Mouse (Mus musculus) embryonic facial prominence, embryonic 10.5 days (tissue): ENCODE measurements around the gene Slc35g3. TPM values are rescaled to one million over a fixed set of nuclear protein-coding genes. Genes with fewer than 3 reads are reported as not detected.

Experiments used
- DNase-seq: peaks from one replicate; pipeline ENCODE4 v3.0.0-alpha.2; 2017; ENCODE audit warnings: low spot score
- H3K27ac ChIP-seq: fragments of 300-500 bp; sonication (generic); replicated peaks from 2 replicates; pipeline ENCODE4 v1.5.1; 2016; ENCODE audit warnings: mild to moderate bottlenecking
- H3K27me3 ChIP-seq: fragments of 300-500 bp; sonication (generic); replicated peaks from 2 replicates; pipeline ENCODE4 v1.6.1; 2016; ENCODE audit warnings: low read depth, mild to moderate bottlenecking; ENCODE audit not compliant: poor library complexity, severe bottlenecking
- H3K36me3 ChIP-seq: fragments of 300-500 bp; sonication (generic); replicated peaks from 2 replicates; pipeline ENCODE4 v1.6.1; 2016; ENCODE audit warnings: mild to moderate bottlenecking, moderate library complexity
- H3K4me1 ChIP-seq: fragments of 300-500 bp; sonication (generic); 2 replicates; pipeline ENCODE4 v1.6.1; 2016
- H3K4me3 ChIP-seq: fragments of 300-500 bp; sonication (generic); 2 replicates; pipeline ENCODE4 v1.5.1; 2016; ENCODE audit warnings: mild to moderate bottlenecking, moderate library complexity
- H3K9me3 ChIP-seq: fragments of 300-500 bp; sonication (generic); 2 replicates; pipeline ENCODE4 v1.6.1; 2016; ENCODE audit warnings: mild to moderate bottlenecking
- WGBS: fragments of 180-500 bp; shearing (Covaris S2); methylation state at CpG from one replicate; pipeline ENCODE4 v1.1.7; 2016; 5-methylcytosine and 5-hydroxymethylcytosine counted together
- polyA plus RNA-seq: library from polyadenylated mRNA; unstranded; fragments of >200 nt; fragmentation: Nextera tagmentation; extraction: Ambion mirVana; gene quantifications from 2 replicates; pipeline ENCODE4 v1.2.1, GENCODE M21; 2016

Gene Slc35g3
- polyA plus RNA-seq, 1 experiment from 2014 or later: 0.12 TPM

- peak overlapping the region; percentile 91 for H3K27ac ChIP-seq
- no peaks in the 10 kb centered on the region for H3K36me3 ChIP-seq
- H3K9me3 ChIP-seq: no peaks in the 10 kb centered on the region
- H3K4me1 ChIP-seq: peaks cover 72% of the 10 kb centered on the region
- peak overlapping the region; percentile 67 for H3K4me3 ChIP-seq
- under 1% methylated on average over 11 of the region's 11 CpGs for WGBS
- peaks cover 100% of the 10 kb centered on the region for H3K27me3 ChIP-seq
- DNase-seq: no peak
Measured at GRCm38 (mm10) chr11:69800138-69800391, 38.3 kb upstream of the Slc35g3 start.

DNA sequence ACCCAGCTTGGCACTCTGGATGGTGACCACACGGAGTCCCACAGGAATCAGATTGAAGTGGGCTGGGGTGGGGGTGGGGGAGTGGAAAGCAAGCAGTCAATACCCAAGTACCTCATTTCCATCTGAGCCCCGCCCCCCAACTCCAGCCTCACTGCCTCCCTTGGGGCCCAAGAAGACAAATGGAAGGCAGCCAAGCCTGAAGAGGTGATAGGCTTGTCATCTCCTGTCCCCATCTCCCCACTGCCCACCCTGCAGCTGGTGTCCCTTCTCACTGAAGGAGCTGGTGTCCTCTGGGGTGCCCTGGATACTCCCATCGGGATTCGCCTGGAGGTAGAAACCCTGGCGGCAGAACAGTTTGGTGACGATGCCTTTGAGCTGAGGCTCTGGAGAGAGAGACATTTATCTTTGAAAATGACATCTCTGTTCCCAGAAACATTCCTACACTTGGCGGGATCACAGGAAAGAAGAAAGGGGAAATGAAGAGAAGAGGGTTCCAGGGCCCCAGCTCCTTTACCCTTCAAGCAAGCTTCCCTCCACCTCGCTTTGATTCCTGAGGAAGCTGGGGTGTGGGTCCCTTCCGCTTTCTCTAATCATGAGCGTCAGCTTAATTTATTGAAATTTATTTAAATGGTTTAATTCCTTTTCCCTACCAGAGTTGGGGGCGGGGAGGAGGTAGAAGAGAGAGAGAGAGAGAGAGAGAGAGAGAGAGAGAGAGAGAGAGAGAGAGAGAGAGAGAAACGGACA lies 37.8 kb upstream of the Slc35g3 start:
- Histone ChIP-seq H3K36me3 (no peaks in the 10 kb centered on the region), H3K27ac (peak overlapping the region; percentile 91), H3K9me3 (no peaks in the 10 kb centered on the region), H3K27me3 (peaks cover 100% of the 10 kb centered on the region), H3K4me3 (peak overlapping the region; percentile 67), H3K4me1 (peaks cover 67% of the 10 kb centered on the region)
- WGBS: 23% methylated on average over 12 of the region's 12 CpGs
- DNase-seq: no peak

DNA sequence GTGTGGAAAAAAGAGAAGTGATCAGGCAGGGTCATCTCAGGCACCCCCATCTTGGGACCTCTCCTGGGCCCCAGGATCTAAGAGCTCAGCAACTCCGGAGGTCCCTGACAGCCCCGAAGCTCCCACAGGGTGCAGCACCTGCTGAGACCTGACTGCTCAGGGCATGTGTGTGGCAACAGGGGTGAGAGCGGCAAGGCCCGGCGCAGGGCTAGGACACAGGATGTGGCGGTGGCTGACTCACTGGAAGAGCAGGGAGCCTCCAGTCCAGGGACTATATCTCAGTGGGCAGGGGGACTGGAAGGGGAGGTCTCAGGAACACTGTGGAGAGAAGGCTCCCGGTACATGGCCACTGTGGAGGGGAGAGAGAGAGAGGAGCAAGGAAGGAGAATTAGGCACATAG lies 36.2 kb upstream of the Slc35g3 start:
- 77% methylated on average over 7 of the region's 7 CpGs for WGBS
- Histone ChIP-seq H3K4me3 (no peak overlapping the region), H3K4me1 (peaks cover 51% of the 10 kb centered on the region), H3K36me3 (no peaks in the 10 kb centered on the region), H3K27ac (no peak overlapping the region), H3K9me3 (no peaks in the 10 kb centered on the region), H3K27me3 (peaks cover 100% of the 10 kb centered on the region)
- DNase-seq: no peak

- Histone ChIP-seq H3K27me3 (peaks cover 89% of the 10 kb centered on the region), H3K4me3 (peak overlapping the region; percentile 64), H3K36me3 (no peaks in the 10 kb centered on the region), H3K27ac (peak overlapping the region; percentile 66; the same call in 1 of the 2 replicates), H3K4me1 (peaks cover 32% of the 10 kb centered on the region), H3K9me3 (no peaks in the 10 kb centered on the region)
- DNase-seq: no peak
- WGBS: 2% methylated on average over 13 of the region's 13 CpGs
Measured at GRCm38 (mm10) chr11:69795983-69796435, 34.2 kb upstream of the Slc35g3 start.

GRCm38 (mm10) chr11:69795168-69795982 lies 33.6 kb upstream of the Slc35g3 start, which contains the start of gene Chrnb1:
Gene Chrnb1 (minus strand): TSS chr11:69795943.
- no peaks in the 10 kb centered on the region for H3K9me3 ChIP-seq
- H3K27ac ChIP-seq: peak within 1 kb of the TSS; percentile 66
- DNase-seq: peak; percentile 93
- H3K27me3 ChIP-seq: peaks cover 83% of the 10 kb centered on the region
- H3K4me1 ChIP-seq: peaks cover 25% of the 10 kb centered on the region
- 2% methylated on average over 52 of the region's 52 CpGs for WGBS
- H3K4me3 ChIP-seq: peak within 1 kb of the TSS; percentile 64
- no peaks in the 10 kb centered on the region for H3K36me3 ChIP-seq

DNA sequence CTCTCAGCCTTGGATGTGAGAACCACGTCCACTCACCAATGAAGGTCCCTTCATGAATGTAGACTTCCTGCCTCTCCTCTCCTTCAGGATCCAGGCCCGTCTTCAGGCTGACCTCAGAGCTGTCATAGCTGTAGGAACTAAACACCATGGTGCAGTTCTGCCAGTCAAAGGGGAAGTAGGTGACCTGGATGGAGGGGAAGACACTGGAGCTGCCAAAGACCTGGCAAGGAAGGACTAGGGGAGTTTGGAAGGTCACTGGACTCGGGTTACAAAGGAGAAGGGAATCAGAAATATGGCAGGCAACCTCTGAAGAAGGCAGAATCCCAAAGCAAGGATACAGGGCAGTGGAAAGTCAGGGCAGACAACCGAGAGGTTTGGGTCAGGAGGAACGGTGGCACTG lies 31.7 kb upstream of the Slc35g3 start:
- no peaks in the 10 kb centered on the region for H3K9me3 ChIP-seq
- 65% methylated on average over 5 of the region's 5 CpGs for WGBS
- H3K27me3 ChIP-seq: peaks cover 63% of the 10 kb centered on the region
- no peak overlapping the region for H3K27ac ChIP-seq
- H3K4me1 ChIP-seq: peaks cover 17% of the 10 kb centered on the region
- no peak overlapping the region for H3K4me3 ChIP-seq
- H3K36me3 ChIP-seq: no peaks in the 10 kb centered on the region
- no peak for DNase-seq

- H3K36me3 ChIP-seq: no peaks in the 10 kb centered on the region
- H3K27me3 ChIP-seq: peaks cover 43% of the 10 kb centered on the region
- no peaks in the 10 kb centered on the region for H3K9me3 ChIP-seq
- no peak overlapping the region for H3K27ac ChIP-seq
- H3K4me3 ChIP-seq: no peak overlapping the region
- WGBS: 75% methylated on average over 5 of the region's 5 CpGs
- no peak for DNase-seq
- H3K4me1 ChIP-seq: peaks cover 17% of the 10 kb centered on the region
Measured at GRCm38 (mm10) chr11:69791420-69791819, 29.7 kb upstream of the Slc35g3 start.

GRCm38 (mm10) chr11:69789431-69789830 lies 27.7 kb upstream of the Slc35g3 start:
- no peak overlapping the region for H3K27ac ChIP-seq
- no peaks in the 10 kb centered on the region for H3K36me3 ChIP-seq
- H3K9me3 ChIP-seq: no peaks in the 10 kb centered on the region
- peaks cover 10% of the 10 kb centered on the region; the same call in 1 of the 2 replicates for H3K4me1 ChIP-seq
- peaks cover 23% of the 10 kb centered on the region for H3K27me3 ChIP-seq
- no peak for DNase-seq
- WGBS: 61% methylated on average over 5 of the region's 5 CpGs
- H3K4me3 ChIP-seq: no peak overlapping the region

GRCm38 (mm10) chr11:69787306-69787705 lies 25.5 kb upstream of the Slc35g3 start:
- peaks cover 9% of the 10 kb centered on the region for H3K27me3 ChIP-seq
- no peak for DNase-seq
- no peaks in the 10 kb centered on the region for H3K9me3 ChIP-seq
- H3K4me3 ChIP-seq: no peak overlapping the region
- peaks cover 10% of the 10 kb centered on the region; the same call in 1 of the 2 replicates for H3K4me1 ChIP-seq
- H3K27ac ChIP-seq: no peak overlapping the region
- H3K36me3 ChIP-seq: no peaks in the 10 kb centered on the region
- 86% methylated on average over 5 of the region's 5 CpGs for WGBS

DNA sequence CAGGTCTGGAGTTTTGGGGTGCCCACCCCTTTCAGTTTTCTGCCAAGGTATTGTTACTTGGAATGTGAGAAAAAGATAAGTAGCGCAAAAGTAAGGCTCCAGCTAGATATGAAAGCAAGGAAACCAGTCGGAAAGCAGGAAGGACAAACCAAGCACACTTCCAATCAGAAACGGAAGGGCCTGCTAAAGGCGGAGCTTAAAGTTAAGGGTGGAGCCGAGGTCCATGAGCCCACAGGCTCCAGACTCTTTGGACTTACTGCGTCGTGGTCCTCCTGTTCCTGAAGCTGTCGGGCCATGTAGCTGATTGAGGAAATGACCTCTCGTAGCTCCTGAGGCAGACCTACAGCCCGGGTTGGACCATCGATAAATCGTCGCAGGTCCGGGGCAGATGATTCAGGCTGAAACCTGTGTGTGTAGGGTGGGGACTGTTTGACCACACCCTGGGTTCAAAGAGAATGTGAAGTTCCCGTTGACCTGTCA lies 23.1 kb upstream of the Slc35g3 start:
- peaks cover 10% of the 10 kb centered on the region; the same call in 1 of the 2 replicates for H3K4me1 ChIP-seq
- DNase-seq: no peak
- H3K27ac ChIP-seq: no peak overlapping the region
- H3K27me3 ChIP-seq: peaks cover 17% of the 10 kb centered on the region
- 44% methylated on average over 15 of the region's 15 CpGs for WGBS
- H3K36me3 ChIP-seq: no peaks in the 10 kb centered on the region
- peak overlapping the region; percentile 16; the same call in 1 of the 2 replicates for H3K4me3 ChIP-seq
- no peaks in the 10 kb centered on the region for H3K9me3 ChIP-seq

DNA sequence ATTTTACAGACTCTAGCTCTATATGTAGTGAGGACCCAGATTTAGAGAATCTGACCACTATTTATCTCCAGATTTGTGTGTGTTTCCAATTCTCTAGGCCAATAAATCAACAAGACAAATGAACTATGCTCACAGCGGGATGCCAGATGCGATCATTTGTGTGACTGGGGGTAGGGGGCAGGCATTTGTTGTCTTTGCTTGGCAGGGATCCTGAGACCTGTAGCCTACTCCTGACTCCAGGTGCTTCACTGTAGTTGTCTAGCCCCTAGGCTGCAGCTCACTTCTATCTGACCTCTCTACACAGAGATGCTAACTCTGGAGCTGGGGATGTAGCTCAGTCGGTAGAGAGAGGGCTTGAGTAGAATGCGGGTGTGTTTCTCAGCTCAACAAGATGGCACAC lies 20.1 kb upstream of the Slc35g3 start:
- Histone ChIP-seq H3K4me3 (no peak overlapping the region), H3K9me3 (no peaks in the 10 kb centered on the region), H3K4me1 (peaks cover 23% of the 10 kb centered on the region), H3K27me3 (peaks cover 47% of the 10 kb centered on the region), H3K27ac (no peak overlapping the region), H3K36me3 (0 out of 2 replicates have a peak, but pooled peaks cover 2% of the 10 kb centered on the region)
- no peak for DNase-seq
- WGBS: 43% methylated on average over 4 of the region's 4 CpGs

DNA sequence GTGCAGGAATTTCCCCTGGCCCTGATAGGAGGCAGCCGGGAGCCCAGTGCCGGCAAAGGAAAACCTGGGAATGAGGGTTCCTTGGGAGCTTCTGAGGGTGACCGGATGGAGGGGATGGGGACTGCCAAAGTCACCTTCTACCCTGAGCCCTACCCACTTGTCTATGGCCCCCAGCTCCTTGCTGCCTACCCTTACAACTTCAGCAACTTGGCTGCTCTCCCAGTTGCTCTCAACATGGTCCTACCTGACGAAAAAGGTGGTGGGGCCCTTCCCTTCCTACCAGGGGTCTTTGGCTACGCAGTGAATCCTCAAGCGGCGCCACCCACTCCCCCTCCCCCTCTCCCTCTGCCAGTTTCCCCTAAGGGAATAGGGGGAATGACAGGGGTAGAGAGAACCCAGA lies 17.2 kb upstream of the Slc35g3 start:
- Histone ChIP-seq H3K27ac (0 out of 2 replicates have a peak overlapping the region, but pooled peaks have one; percentile 25), H3K27me3 (peaks cover 64% of the 10 kb centered on the region), H3K36me3 (peaks cover 15% of the 10 kb centered on the region; the same call in 1 of the 2 replicates), H3K9me3 (no peaks in the 10 kb centered on the region), H3K4me1 (peaks cover 20% of the 10 kb centered on the region), H3K4me3 (no peak overlapping the region)
- 42% methylated on average over 7 of the region's 7 CpGs for WGBS
- DNase-seq: no peak
